Mouse (Mus musculus) kidney, postnatal 14 days (tissue): ENCODE measurements around the gene Rasgrp3.

Experiments
- DNase-seq: peaks from one replicate; pipeline ENCODE4 v3.0.0; 2022; ENCODE audit warnings: mixed read lengths

The Rasgrp3 gene

GRCm38 (mm10) chr17:75506097-75506675 is 70.5 kb downstream of the Rasgrp3 start:
- DNase-seq, result peak; percentile 52

GRCm38 (mm10) chr17:75506708-75507641 is 71.3 kb downstream of the Rasgrp3 start:
- DNase-seq, result no peak

- DNase-seq, result no peak
Measured at GRCm38 (mm10) chr17:75509257-75509656, 73.6 kb downstream of the Rasgrp3 start.

GRCm38 (mm10) chr17:75516591-75516990 is 80.9 kb downstream of the Rasgrp3 start:
- DNase-seq, result no peak

- DNase-seq, result no peak
Measured at GRCm38 (mm10) chr17:75518181-75518901, 82.6 kb downstream of the Rasgrp3 start.

GRCm38 (mm10) chr17:75519239-75519900 is 83.7 kb downstream of the Rasgrp3 start:
- DNase-seq, result no peak

- no peak for DNase-seq
Measured at GRCm38 (mm10) chr17:75521236-75521842, 85.6 kb downstream of the Rasgrp3 start.

GRCm38 (mm10) chr17:75522347-75523065 is 86.8 kb downstream of the Rasgrp3 start:
- DNase-seq, result peak; percentile 27

- peak; percentile 55 for DNase-seq
Measured at GRCm38 (mm10) chr17:75523812-75524211, 88.1 kb downstream of the Rasgrp3 start.

- no peak for DNase-seq
Measured at GRCm38 (mm10) chr17:75526411-75526810, 90.7 kb downstream of the Rasgrp3 start.

- DNase-seq, result no peak
Measured at GRCm38 (mm10) chr17:75529222-75529935, 93.7 kb downstream of the Rasgrp3 start.

GRCm38 (mm10) chr17:75532469-75532986 is 96.8 kb downstream of the Rasgrp3 start:
- DNase-seq, result no peak

- no peak for DNase-seq
Measured at GRCm38 (mm10) chr17:75534314-75535020, 98.8 kb downstream of the Rasgrp3 start.

- no peak for DNase-seq
Measured at GRCm38 (mm10) chr17:75535612-75536011, 99.9 kb downstream of the Rasgrp3 start.

GRCm38 (mm10) chr17:75536396-75537049 is 100.8 kb downstream of the Rasgrp3 start:
- DNase-seq, result peak; percentile 58

GRCm38 (mm10) chr17:75537050-75537445 is 101.4 kb downstream of the Rasgrp3 start:
- no peak for DNase-seq

GRCm38 (mm10) chr17:75538431-75538830 is 102.7 kb downstream of the Rasgrp3 start:
- no peak for DNase-seq

- DNase-seq, result no peak
Measured at GRCm38 (mm10) chr17:75539130-75539529, 103.4 kb downstream of the Rasgrp3 start.

GRCm38 (mm10) chr17:75539841-75540240 is 104.1 kb downstream of the Rasgrp3 start:
- no peak for DNase-seq

- DNase-seq, result no peak
Measured at GRCm38 (mm10) chr17:75543434-75543833, 107.7 kb downstream of the Rasgrp3 start.
